Mouse (Mus musculus) cerebellum, adult 8-10 months (tissue): Measurements from ENCODE around the gene Dnah6.

ENCODE experiments used
- DNase-seq: peaks from one replicate; pipeline ENCODE4 v3.0.0; 2022

Gene Dnah6

GRCm38 (mm10) chr6:73018725-73019280, 202.6 kb downstream of the Dnah6 start:
- DNase-seq = no peak

- DNase-seq = no peak
These were observed 206.9 kb downstream of the Dnah6 start for GRCm38 (mm10) chr6:73014317-73015160.

- no peak for DNase-seq
These were observed 208.5 kb downstream of the Dnah6 start for GRCm38 (mm10) chr6:73012931-73013330.

- DNase-seq = no peak
These were observed 209.6 kb downstream of the Dnah6 start for GRCm38 (mm10) chr6:73011827-73012226.

GRCm38 (mm10) chr6:73010073-73010472, 211.4 kb downstream of the Dnah6 start:
- DNase-seq = peak; percentile 46

- DNase-seq = no peak
These were observed 217.8 kb downstream of the Dnah6 start for GRCm38 (mm10) chr6:73003601-73004000.

- no peak for DNase-seq
These were observed 219.1 kb downstream of the Dnah6 start for GRCm38 (mm10) chr6:73002391-73002790.

- no peak for DNase-seq
These were observed 222.6 kb downstream of the Dnah6 start for GRCm38 (mm10) chr6:72998809-72999208.

- DNase-seq = no peak
These were observed 227.8 kb downstream of the Dnah6 start for GRCm38 (mm10) chr6:72993688-72994082.

GRCm38 (mm10) chr6:72993054-72993687, 228.3 kb downstream of the Dnah6 start:
- no peak for DNase-seq

- no peak for DNase-seq
These were observed 231.2 kb downstream of the Dnah6 start for GRCm38 (mm10) chr6:72990206-72990605.

- DNase-seq = peak; percentile 37
These were observed 232.3 kb downstream of the Dnah6 start for GRCm38 (mm10) chr6:72989028-72989736.

GRCm38 (mm10) chr6:72982506-72982905, 238.9 kb downstream of the Dnah6 start:
- DNase-seq = no peak

GRCm38 (mm10) chr6:72981851-72982250, 239.6 kb downstream of the Dnah6 start:
- DNase-seq = no peak

- no peak for DNase-seq
These were observed 240.3 kb downstream of the Dnah6 start for GRCm38 (mm10) chr6:72981124-72981651.

- no peak for DNase-seq
These were observed 244.6 kb downstream of the Dnah6 start for GRCm38 (mm10) chr6:72976866-72977265.

- DNase-seq = no peak
These were observed 250.4 kb downstream of the Dnah6 start for GRCm38 (mm10) chr6:72971074-72971473.

- no peak for DNase-seq
These were observed 251.7 kb downstream of the Dnah6 start for GRCm38 (mm10) chr6:72969787-72970186.
